Mouse (Mus musculus): ENCODE measurements around the gene Coq8b. TPM values are rescaled to one million over a fixed set of nuclear protein-coding genes. Genes with fewer than 3 reads are reported as not detected.
A peak's percentile ranks its signal among the peaks of the same experiment; 100 is the strongest.

Coq8b gene
- polyA plus RNA-seq, 1 experiment from 2014 or later, result 19.7 TPM

DNA sequence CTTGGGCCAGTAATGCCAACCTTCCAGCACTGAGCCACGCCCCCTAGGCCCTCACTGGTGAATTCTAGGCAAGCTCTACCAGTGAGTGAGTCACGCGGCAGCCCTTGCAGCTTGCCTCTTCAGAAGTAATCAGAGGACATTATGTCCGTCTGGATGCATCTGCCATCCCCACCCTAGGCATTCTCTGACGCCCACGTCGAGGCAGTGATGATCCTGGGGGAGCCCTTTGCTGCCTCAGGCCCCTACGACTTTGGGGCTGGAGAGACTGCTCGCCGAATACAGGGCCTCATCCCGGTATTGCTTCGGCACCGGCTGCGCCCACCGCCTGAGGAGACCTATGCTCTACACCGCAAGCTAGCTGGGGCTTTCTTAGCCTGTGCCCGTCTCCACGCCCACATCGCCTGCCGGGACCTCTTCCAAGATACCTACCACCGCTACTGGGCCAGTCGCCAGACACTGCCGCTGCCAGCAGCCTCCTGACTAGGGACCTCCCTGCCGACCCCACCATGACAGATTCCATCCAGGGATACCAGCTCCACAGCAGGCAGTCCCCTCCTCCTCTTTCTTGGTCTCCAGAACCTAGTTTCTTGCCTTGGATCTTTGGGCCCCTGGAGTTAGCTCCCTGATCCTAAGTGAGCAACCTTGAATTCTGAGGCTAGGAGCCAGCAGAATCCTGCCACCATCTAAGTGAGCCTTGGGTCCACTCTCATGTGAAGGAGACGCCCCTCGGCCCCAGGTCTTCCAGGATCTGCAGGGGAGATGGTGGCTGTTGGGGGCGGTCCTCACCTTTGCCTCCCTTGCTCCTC, 24.4 kb downstream of the Coq8b start:
- peaks cover 6% of the 10 kb centered on the region; the same call in 1 of the 2 replicates for H3K36me3 ChIP-seq (ENCODE audit: control insufficient read depth, insufficient read depth, low read length)
- H3K27me3 ChIP-seq (ENCODE audit: control insufficient read depth, insufficient read depth, low read length), result no peaks in the 10 kb centered on the region
- no peak for ATAC-seq (ENCODE audit: insufficient number of reproducible peaks, insufficient read depth, low FRiP score, low read depth)
- H3K9ac ChIP-seq (replicated peaks; ENCODE audit: low read depth, low read length), result no peak overlapping the region
- H3K9me3 ChIP-seq (ENCODE audit: control insufficient read depth, low read depth, low read length), result no peaks in the 10 kb centered on the region
- H3K4me3 ChIP-seq (ENCODE audit: low read depth, low read length), result peak overlapping the region; percentile 3; the same call in 1 of the 2 replicates
- H3K4me1 ChIP-seq (ENCODE audit: control insufficient read depth, insufficient read depth, low read length), result peaks cover 28% of the 10 kb centered on the region
- H3K27ac ChIP-seq (ENCODE audit: low read length), result peak overlapping the region; percentile 56
- WGBS, result 21% methylated on average over 27 of the region's 27 CpGs
- peak overlapping the region; percentile 51 for H3K4me2 ChIP-seq (replicated peaks; ENCODE audit: low read depth, low read length)

DNA sequence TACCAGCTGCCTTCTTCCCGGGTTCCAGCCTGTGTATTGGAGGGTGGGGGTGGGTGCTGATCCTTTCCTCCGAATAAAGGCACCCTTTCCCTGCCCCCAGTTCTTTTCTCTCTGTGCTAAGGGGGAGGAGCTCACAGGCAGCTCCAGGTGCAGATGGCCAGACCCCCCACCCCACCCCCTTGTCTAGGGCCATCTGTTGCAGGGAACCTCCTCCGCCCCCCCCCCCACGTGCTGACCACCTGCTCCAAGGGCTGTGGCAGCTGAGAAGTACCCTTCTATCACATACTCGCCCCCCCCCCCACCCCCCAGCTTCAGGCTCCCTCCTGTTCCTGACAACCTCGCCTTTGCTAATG, 25.0 kb downstream of the Coq8b start:
- 7% methylated on average over 6 of the region's 6 CpGs for WGBS
- no peak; the same call in 1 of the 2 replicates for ATAC-seq (ENCODE audit: insufficient number of reproducible peaks, insufficient read depth, low FRiP score, low read depth)
- peak overlapping the region; percentile 56; the same call in 1 of the 2 replicates for H3K27ac ChIP-seq (ENCODE audit: low read length)
- H3K4me3 ChIP-seq (ENCODE audit: low read depth, low read length), result peak overlapping the region; percentile 55
- peaks cover 28% of the 10 kb centered on the region for H3K4me1 ChIP-seq (ENCODE audit: control insufficient read depth, insufficient read depth, low read length)
- H3K27me3 ChIP-seq (ENCODE audit: control insufficient read depth, insufficient read depth, low read length), result no peaks in the 10 kb centered on the region
- H3K36me3 ChIP-seq (ENCODE audit: control insufficient read depth, insufficient read depth, low read length), result peaks cover 12% of the 10 kb centered on the region; the same call in 1 of the 2 replicates
- H3K9ac ChIP-seq (replicated peaks; ENCODE audit: low read depth, low read length), result no peak overlapping the region
- H3K4me2 ChIP-seq (replicated peaks; ENCODE audit: low read depth, low read length), result peak overlapping the region; percentile 51
- no peaks in the 10 kb centered on the region for H3K9me3 ChIP-seq (ENCODE audit: control insufficient read depth, low read depth, low read length)

DNA sequence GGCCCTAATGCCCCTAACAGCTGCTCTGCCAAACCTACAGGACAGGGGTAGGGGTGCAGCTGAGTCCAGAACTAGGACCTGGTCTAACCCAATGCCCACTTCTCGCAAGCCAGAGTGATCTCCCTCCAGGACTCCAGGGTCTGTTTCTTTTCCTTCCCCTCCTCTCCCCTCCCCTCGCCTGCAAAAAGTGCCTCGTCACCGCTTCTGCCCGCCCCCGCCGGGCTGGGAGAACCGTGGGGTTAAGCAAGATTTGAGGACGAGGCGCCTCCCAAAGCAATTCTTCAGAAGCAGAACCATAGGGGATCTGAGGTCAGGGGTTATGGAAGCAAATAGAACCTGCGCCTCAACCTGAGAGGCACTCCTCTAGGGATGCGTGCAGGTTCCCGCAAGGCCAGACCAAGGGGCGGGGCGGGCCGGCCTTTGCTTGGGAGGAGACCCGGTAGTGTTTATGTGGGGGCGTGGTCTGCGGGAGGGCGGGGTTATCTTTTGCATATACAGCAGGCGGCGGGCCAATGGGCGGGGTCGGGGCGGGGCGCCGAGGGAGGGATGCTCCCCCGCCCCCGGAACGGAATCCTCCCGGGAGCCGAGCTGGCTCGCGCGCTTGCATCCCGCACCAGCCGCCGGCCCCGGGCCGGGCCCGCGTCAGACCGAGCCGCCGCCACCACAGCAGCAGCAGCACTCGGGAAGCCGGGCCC, 25.5 kb downstream of the Coq8b start, which contains the start of gene Numbl:
TSS of gene Numbl (plus strand) at position 229 of the 695 bp plus-strand sequence.
- H3K4me3 ChIP-seq (ENCODE audit: low read depth, low read length), result peak within 1 kb of the TSS; percentile 55
- peak within 1 kb of the TSS; percentile 51 for H3K4me2 ChIP-seq (replicated peaks; ENCODE audit: low read depth, low read length)
- no peaks in the 10 kb centered on the region for H3K9me3 ChIP-seq (ENCODE audit: control insufficient read depth, low read depth, low read length)
- H3K27ac ChIP-seq (ENCODE audit: low read length), result peak within 1 kb of the TSS; percentile 56
- ATAC-seq (ENCODE audit: insufficient number of reproducible peaks, insufficient read depth, low FRiP score, low read depth), result peak; percentile 84
- under 1% methylated on average over 45 of the region's 47 CpGs for WGBS
- peaks cover 28% of the 10 kb centered on the region for H3K4me1 ChIP-seq (ENCODE audit: control insufficient read depth, insufficient read depth, low read length)
- H3K36me3 ChIP-seq (ENCODE audit: control insufficient read depth, insufficient read depth, low read length), result peaks cover 16% of the 10 kb centered on the region; the same call in 1 of the 2 replicates
- no peaks in the 10 kb centered on the region for H3K27me3 ChIP-seq (ENCODE audit: control insufficient read depth, insufficient read depth, low read length)
- H3K9ac ChIP-seq (replicated peaks; ENCODE audit: low read depth, low read length), result peak within 1 kb of the TSS; percentile 75

DNA sequence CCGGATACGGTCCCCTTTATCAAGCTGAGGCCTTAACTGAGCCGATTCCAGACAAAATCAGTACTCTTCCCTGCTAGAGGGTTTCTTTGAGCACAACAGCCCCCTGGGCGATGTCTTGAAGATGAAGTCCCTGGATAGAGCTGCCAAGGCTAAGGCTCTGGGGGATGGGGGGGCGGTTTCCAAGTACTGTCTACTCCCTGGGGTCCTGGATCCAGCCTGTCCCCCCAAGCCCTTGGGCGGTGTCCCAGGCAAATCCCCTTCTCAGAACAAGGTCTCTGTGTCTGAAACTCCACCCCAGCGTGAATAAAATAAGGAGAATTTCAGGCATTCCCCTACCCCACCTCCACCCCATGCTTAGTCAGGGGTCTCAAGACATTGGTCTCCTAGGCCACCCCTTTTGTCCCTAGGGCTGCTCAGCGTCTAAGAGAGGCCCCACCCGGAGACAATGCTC, 26.5 kb downstream of the Coq8b start:
- 3% methylated on average over 9 of the region's 9 CpGs for WGBS

DNA sequence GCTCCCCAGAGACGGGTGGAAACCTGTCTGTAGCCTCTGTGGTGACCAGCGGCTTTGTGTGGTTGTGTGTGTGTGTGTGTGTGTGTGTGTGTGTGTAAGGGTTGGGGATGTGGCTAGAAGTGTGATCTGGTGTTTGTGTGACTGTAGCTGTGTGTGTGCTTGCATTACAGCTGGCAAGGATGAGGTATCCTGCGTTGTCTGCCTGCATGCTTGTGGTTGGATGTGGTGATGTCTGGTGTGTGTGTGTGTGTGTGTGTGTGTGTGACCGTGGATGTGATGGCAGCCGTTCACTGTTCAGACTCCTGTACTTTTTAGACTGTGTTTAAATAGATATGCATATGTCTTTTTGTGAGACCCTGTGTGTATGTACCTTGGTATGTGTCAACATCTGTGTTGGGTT, 26.9 kb downstream of the Coq8b start:
- peak overlapping the region; percentile 51 for H3K4me2 ChIP-seq (replicated peaks; ENCODE audit: low read depth, low read length)
- H3K9me3 ChIP-seq (ENCODE audit: control insufficient read depth, low read depth, low read length), result no peaks in the 10 kb centered on the region
- H3K36me3 ChIP-seq (ENCODE audit: control insufficient read depth, insufficient read depth, low read length), result peaks cover 19% of the 10 kb centered on the region; the same call in 1 of the 2 replicates
- H3K27ac ChIP-seq (ENCODE audit: low read length), result peak overlapping the region; percentile 55; the same call in 1 of the 2 replicates
- H3K4me3 ChIP-seq (ENCODE audit: low read depth, low read length), result peak overlapping the region; percentile 55
- ATAC-seq (ENCODE audit: insufficient number of reproducible peaks, insufficient read depth, low FRiP score, low read depth), result no peak
- H3K9ac ChIP-seq (replicated peaks; ENCODE audit: low read depth, low read length), result peak overlapping the region; percentile 75
- H3K27me3 ChIP-seq (ENCODE audit: control insufficient read depth, insufficient read depth, low read length), result no peaks in the 10 kb centered on the region
- H3K4me1 ChIP-seq (ENCODE audit: control insufficient read depth, insufficient read depth, low read length), result peaks cover 28% of the 10 kb centered on the region
- 20% methylated on average over 5 of the region's 5 CpGs for WGBS

More for the DNA sequence above, 26.5 kb downstream of the Coq8b start:
- H3K4me1 ChIP-seq (ENCODE audit: control insufficient read depth, insufficient read depth, low read length), result peaks cover 28% of the 10 kb centered on the region
- H3K9ac ChIP-seq (replicated peaks; ENCODE audit: low read depth, low read length), result peak overlapping the region; percentile 75
- no peaks in the 10 kb centered on the region for H3K9me3 ChIP-seq (ENCODE audit: control insufficient read depth, low read depth, low read length)
- H3K4me2 ChIP-seq (replicated peaks; ENCODE audit: low read depth, low read length), result peak overlapping the region; percentile 51
- peak overlapping the region; percentile 55 for H3K27ac ChIP-seq (ENCODE audit: low read length)
- H3K27me3 ChIP-seq (ENCODE audit: control insufficient read depth, insufficient read depth, low read length), result no peaks in the 10 kb centered on the region
- H3K4me3 ChIP-seq (ENCODE audit: low read depth, low read length), result peak overlapping the region; percentile 55
- ATAC-seq (ENCODE audit: insufficient number of reproducible peaks, insufficient read depth, low FRiP score, low read depth), result no peak; the same call in 1 of the 2 replicates
- H3K36me3 ChIP-seq (ENCODE audit: control insufficient read depth, insufficient read depth, low read length), result peaks cover 19% of the 10 kb centered on the region; the same call in 1 of the 2 replicates

DNA sequence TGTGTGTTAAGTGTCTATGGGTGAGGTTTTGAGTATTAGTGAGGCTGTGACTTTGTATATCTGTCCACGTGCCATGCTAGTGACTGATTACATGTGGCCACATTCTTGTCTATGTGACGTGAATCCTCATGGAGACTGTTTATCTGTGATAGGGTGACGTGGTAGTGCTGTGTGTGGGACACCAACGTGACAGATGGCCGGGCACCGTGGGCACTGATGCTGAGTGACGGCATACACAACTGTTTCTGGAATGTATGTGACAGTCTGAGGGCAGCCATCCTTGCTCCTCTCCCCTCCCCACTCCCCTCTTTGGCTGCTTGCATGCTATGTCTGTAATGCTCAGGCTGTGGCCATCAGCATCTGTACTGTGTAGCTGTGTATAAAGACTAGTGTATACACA, 28.0 kb downstream of the Coq8b start:
- no peak overlapping the region for H3K27ac ChIP-seq (ENCODE audit: low read length)
- H3K9ac ChIP-seq (replicated peaks; ENCODE audit: low read depth, low read length), result no peak overlapping the region
- no peak for ATAC-seq (ENCODE audit: insufficient number of reproducible peaks, insufficient read depth, low FRiP score, low read depth)
- 0 out of 2 replicates have a peak overlapping the region, but pooled peaks have one; percentile 55 for H3K4me3 ChIP-seq (ENCODE audit: low read depth, low read length)
- H3K9me3 ChIP-seq (ENCODE audit: control insufficient read depth, low read depth, low read length), result no peaks in the 10 kb centered on the region
- 77% methylated on average over 7 of the region's 7 CpGs for WGBS
- peaks cover 28% of the 10 kb centered on the region for H3K4me1 ChIP-seq (ENCODE audit: control insufficient read depth, insufficient read depth, low read length)
- no peak overlapping the region for H3K4me2 ChIP-seq (replicated peaks; ENCODE audit: low read depth, low read length)
- H3K27me3 ChIP-seq (ENCODE audit: control insufficient read depth, insufficient read depth, low read length), result no peaks in the 10 kb centered on the region
- H3K36me3 ChIP-seq (ENCODE audit: control insufficient read depth, insufficient read depth, low read length), result peaks cover 19% of the 10 kb centered on the region; the same call in 1 of the 2 replicates

DNA sequence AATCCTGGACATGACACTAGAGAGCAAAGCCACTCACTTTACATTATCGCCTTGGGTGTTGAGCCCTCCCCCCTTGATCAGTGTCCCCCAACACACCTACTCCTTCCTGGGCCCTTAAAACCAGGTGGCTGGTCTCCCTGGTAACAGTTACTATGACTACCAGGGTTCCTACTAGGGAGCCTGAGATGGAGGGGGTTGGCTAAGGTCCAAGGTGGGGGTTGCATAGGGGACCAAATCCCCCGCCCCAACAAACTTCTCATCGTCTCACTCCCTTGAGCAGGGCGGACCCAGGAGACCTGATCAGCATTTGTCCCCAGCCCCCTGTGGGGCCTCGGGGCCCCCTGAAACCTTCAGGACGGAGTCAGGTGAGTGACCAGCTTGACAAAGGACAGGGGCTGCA, 29.1 kb downstream of the Coq8b start:
- Histone ChIP-seq H3K36me3 (ENCODE audit: control insufficient read depth, insufficient read depth, low read length) (peaks cover 26% of the 10 kb centered on the region; the same call in 1 of the 2 replicates), H3K4me1 (ENCODE audit: control insufficient read depth, insufficient read depth, low read length) (peaks cover 28% of the 10 kb centered on the region), H3K9me3 (ENCODE audit: control insufficient read depth, low read depth, low read length) (no peaks in the 10 kb centered on the region), H3K9ac (replicated peaks; ENCODE audit: low read depth, low read length) (no peak overlapping the region), H3K27ac (ENCODE audit: low read length) (no peak overlapping the region), H3K4me3 (ENCODE audit: low read depth, low read length) (no peak overlapping the region), H3K4me2 (replicated peaks; ENCODE audit: low read depth, low read length) (no peak overlapping the region), H3K27me3 (ENCODE audit: control insufficient read depth, insufficient read depth, low read length) (no peaks in the 10 kb centered on the region)
- no peak for ATAC-seq (ENCODE audit: insufficient number of reproducible peaks, insufficient read depth, low FRiP score, low read depth)
- 75% methylated on average over 6 of the region's 6 CpGs for WGBS

DNA sequence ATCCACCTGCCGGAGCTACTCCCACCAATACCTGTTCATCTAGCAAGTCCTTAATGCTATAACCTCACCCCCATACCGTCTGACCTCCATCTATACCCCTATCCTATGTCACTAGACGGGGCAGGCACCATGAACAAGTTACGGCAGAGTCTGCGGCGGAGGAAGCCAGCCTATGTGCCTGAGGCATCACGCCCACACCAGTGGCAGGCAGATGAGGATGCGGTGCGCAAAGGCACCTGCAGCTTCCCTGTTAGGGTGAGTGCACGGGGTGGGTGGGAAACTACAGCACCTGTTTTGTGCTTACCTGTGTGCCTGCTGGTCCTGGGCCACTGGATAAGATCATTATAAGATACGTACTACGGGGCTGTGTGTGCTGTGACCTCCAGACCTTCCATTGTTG, 31.9 kb downstream of the Coq8b start:
- peaks cover 11% of the 10 kb centered on the region for H3K4me1 ChIP-seq (ENCODE audit: control insufficient read depth, insufficient read depth, low read length)
- no peak overlapping the region for H3K27ac ChIP-seq (ENCODE audit: low read length)
- H3K4me2 ChIP-seq (replicated peaks; ENCODE audit: low read depth, low read length), result no peak overlapping the region
- 91% methylated on average over 12 of the region's 12 CpGs for WGBS
- no peaks in the 10 kb centered on the region for H3K9me3 ChIP-seq (ENCODE audit: control insufficient read depth, low read depth, low read length)
- no peak overlapping the region for H3K4me3 ChIP-seq (ENCODE audit: low read depth, low read length)
- no peak for ATAC-seq (ENCODE audit: insufficient number of reproducible peaks, insufficient read depth, low FRiP score, low read depth)
- no peak overlapping the region for H3K9ac ChIP-seq (replicated peaks; ENCODE audit: low read depth, low read length)
- no peaks in the 10 kb centered on the region for H3K27me3 ChIP-seq (ENCODE audit: control insufficient read depth, insufficient read depth, low read length)
- H3K36me3 ChIP-seq (ENCODE audit: control insufficient read depth, insufficient read depth, low read length), result peaks cover 49% of the 10 kb centered on the region

Measured in stomach, embryonic 14.5 days (tissue).